Mouse (Mus musculus) monocyte, adult 5-6 weeks (primary cell): ENCODE results near the gene Gnai3. TPM values are rescaled to one million over a fixed set of nuclear protein-coding genes. Genes with fewer than 3 reads are reported as not detected.

Experiments
- ATAC-seq: fragments of 153-309, 156-312 bp; replicated peaks from 2 replicates; pipeline ENCODE4 v1.8.0; 2017; ENCODE audit warnings: mild to moderate bottlenecking; ENCODE audit not compliant: low TSS enrichment, insufficient number of reproducible peaks, severe bottlenecking, poor library complexity, low FRiP score
- total RNA-seq: library from RNA; stranded (forward); fragments of 200-1000, 200-491, 200-594 nt; gene quantifications from 3 replicates; pipeline ENCODE4 v1.2.3, GENCODE M21; 2017

The Gnai3 gene
- total RNA-seq, 1 experiment from 2014 or later, result 172 TPM

GRCm38 (mm10) chr3:108065551-108065950, 80.4 kb downstream of the Gnai3 start:
- ATAC-seq, result no peak

- 0 out of 2 replicates have a peak, but pooled peaks have one; percentile 8 for ATAC-seq
Measured at GRCm38 (mm10) chr3:108064672-108065071, 81.3 kb downstream of the Gnai3 start.

- no peak for ATAC-seq
Measured at GRCm38 (mm10) chr3:108062648-108063047, 83.3 kb downstream of the Gnai3 start.

GRCm38 (mm10) chr3:108061420-108061819, 84.5 kb downstream of the Gnai3 start:
- ATAC-seq, result peak; percentile 59

Other genes starting within 250 kb of the Gnai3 start
- gene Gstm7, start 214.3 kb downstream of the Gnai3 start, total RNA-seq, result not detected in 3 replicates
- not detected in 3 replicates for gene Gstm6, start 202.4 kb downstream of the Gnai3 start, total RNA-seq
- gene Gstm3, start 176.9 kb downstream of the Gnai3 start, total RNA-seq, result not detected in 3 replicates
- gene Gstm2, start 159.7 kb downstream of the Gnai3 start, total RNA-seq, result not detected in 3 replicates
- 43.8 to 75.0 TPM (median 64.1 TPM) in 3 replicates for gene Gstm1, start 128.2 kb downstream of the Gnai3 start, total RNA-seq
- gene Gstm4, start 101.3 kb downstream of the Gnai3 start, total RNA-seq, result 7.4 to 12.4 TPM (median 8.4 TPM) in 3 replicates
- 15.6 to 22.0 TPM (median 18.4 TPM) in 3 replicates for gene Ampd2, start 59.5 kb downstream of the Gnai3 start, total RNA-seq
- not detected in 3 replicates for gene Gnat2, start 53.4 kb downstream of the Gnai3 start, total RNA-seq
- gene Gpr61, start 8.7 kb upstream of the Gnai3 start, total RNA-seq, result not detected in 3 replicates
- 3.7 to 6.2 TPM (median 4.2 TPM) in 3 replicates for gene Amigo1, start 40.2 kb upstream of the Gnai3 start, total RNA-seq
- 13.0 to 22.3 TPM (median 15.0 TPM) in 3 replicates for gene Cyb561d1, start 55.1 kb upstream of the Gnai3 start, total RNA-seq
- 4.0 to 7.1 TPM (median 6.8 TPM) in 3 replicates for gene Atxn7l2, start 64.8 kb upstream of the Gnai3 start, total RNA-seq
- gene Sypl2, start 80.5 kb upstream of the Gnai3 start, total RNA-seq, result not detected in 3 replicates
- 137 to 139 TPM (median 138 TPM) in 3 replicates for gene Psma5, start 110.8 kb upstream of the Gnai3 start, total RNA-seq
- gene Sort1, start 137.9 kb upstream of the Gnai3 start, total RNA-seq, result 31.6 to 35.5 TPM (median 32.1 TPM) in 3 replicates
- gene Mybphl, start 218.8 kb upstream of the Gnai3 start, total RNA-seq, result not detected in 3 replicates
- 0.68 to 1.4 TPM (median 0.86 TPM) in 3 replicates for gene Psrc1, start 237.7 kb upstream of the Gnai3 start, total RNA-seq